Mouse (Mus musculus): ENCODE data around the gene Cpe.
"Not testable (repeated sequence)": the region's sequence is repeated elsewhere in the genome, so short reads cannot be mapped to it uniquely, and the experiment has no call there.

The Cpe gene

GRCm38 (mm10) chr8:64674951-64675585 lies 17.8 kb downstream of the Cpe start:
- no peak for DNase-seq (ENCODE audit: low read depth, low spot score)

DNA sequence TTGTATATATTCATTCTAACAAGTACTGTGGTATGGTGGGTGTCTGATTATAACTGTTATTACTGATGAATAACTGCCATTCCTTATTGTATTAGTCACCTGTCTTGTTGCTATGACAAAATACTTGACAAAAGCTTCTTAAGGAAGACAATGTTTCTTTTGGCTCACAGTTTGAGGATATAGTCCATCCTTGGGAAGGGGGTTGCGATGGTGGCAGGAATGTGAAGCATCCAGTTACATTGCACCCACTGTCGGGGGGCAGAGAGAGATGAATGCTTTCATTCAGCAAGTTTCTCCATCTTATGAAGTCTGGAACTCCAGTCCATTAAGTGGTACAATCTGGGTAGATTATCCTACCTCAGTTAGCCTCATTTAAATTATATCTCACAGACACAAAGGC lies 19.9 kb downstream of the Cpe start:
- DNase-seq (ENCODE audit: low read depth, low spot score) = no peak

DNA sequence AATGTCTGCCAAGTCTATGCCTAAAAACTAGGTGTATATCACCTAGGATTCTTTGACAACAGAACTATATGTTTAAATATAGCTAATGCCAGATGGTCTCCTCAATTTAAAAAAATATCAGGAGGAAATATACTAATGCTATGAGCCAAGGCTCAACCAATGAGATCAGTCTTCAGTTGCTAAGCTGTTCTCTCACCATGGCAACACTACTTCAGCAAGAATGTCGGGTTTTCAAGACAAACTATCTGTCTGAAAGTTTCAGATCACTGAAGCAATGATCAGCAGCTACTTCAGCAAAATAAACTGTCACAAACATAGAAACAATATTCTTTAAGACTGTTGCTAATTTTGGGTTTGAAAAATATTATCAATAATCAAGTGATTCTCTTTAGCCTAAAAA lies 20.9 kb downstream of the Cpe start:
- no peak for DNase-seq (ENCODE audit: low read depth, low spot score)

DNA sequence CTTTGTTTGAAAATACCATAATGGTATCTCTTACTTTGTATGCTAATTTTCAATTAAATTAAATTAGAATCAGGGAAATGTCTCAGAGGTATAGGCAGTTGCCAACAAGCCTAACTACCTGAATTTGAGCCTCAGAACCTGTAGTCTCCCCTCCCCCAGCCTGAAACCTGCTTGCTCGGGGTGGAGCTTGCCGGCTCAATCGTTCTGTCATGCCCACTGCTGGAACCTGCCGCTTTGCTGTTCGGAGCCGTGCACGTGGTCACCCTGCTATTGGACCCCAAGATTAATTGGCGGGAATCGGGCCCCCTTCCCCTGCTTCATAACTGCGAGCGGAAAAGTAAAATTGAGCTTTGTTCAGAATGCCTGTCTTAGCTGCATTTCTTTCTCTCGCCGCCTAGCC lies 26.5 kb downstream of the Cpe start:
- not testable (repeated sequence) for DNase-seq (ENCODE audit: low read depth, low spot score)

GRCm38 (mm10) chr8:64665563-64665962 lies 27.3 kb downstream of the Cpe start:
- no peak for DNase-seq (ENCODE audit: low read depth, low spot score)

DNA sequence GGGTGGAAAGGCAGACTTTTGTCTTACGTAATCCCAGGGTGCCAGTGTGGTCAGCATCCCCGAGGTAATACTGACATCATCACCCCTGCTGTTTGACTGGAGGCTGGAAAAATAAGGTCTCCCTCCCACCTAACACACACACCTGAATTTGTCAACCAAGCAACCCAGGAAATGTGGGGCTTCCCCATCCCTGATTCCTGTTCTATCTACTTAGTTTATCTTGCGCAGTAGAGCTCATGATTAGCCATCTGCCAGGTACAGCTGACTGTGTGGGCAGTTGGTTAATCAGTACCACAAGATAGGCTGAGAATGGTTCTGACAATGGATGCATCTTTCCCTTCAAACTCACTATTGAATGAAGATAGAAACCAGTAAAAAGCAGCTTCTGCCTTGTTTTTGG lies 28.0 kb downstream of the Cpe start:
- no peak for DNase-seq (ENCODE audit: low read depth, low spot score)

GRCm38 (mm10) chr8:64664350-64664749 lies 28.5 kb downstream of the Cpe start:
- no peak for DNase-seq (ENCODE audit: low read depth, low spot score)

DNA sequence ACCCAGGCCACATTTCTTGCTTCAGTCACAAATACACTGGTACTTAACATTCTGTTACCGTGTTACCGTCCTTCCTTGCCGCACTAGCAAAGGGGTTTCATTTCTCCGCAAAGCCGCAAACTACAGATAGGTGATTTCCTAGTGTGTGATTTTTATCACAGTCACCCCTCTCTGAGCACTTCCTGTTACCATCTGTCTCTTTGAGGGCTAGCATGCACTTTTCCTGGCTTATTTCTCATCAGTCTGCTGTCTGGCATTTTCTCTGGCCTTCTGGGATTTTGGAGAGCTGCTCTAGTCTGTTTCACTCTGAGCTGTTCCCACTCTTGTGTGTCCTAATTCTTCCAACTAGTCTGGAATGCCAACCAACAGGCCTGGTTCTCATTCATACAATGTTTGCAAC lies 33.8 kb downstream of the Cpe start:
- no peak for DNase-seq (ENCODE audit: low read depth, low spot score)

- no peak for DNase-seq (ENCODE audit: low read depth, low spot score)
Measured at GRCm38 (mm10) chr8:64657980-64658401, 34.9 kb downstream of the Cpe start.

DNA sequence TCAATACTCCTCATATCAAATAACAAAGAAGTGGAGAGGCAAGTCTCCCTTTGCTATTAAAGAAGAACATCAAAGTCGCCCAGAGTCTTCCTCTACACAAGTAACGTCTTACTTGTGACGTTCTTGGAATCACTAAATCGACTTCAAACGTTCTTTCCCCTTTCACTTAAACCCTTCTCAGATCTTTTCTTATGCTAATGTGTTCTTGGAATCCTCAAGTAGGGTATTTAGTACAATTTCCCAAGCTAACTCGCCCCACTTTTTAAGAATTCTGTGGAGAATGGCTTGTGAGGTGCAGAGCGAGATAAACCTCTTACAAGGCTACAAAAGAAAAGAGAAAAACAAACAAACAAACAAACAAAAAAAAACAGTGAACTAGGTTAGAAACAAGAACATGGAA lies 35.3 kb downstream of the Cpe start:
- DNase-seq (ENCODE audit: low read depth, low spot score) = no peak

GRCm38 (mm10) chr8:64655887-64656286 lies 37.0 kb downstream of the Cpe start:
- DNase-seq (ENCODE audit: low read depth, low spot score) = no peak

GRCm38 (mm10) chr8:64655087-64655486 lies 37.8 kb downstream of the Cpe start:
- DNase-seq (ENCODE audit: low read depth, low spot score) = no peak

- DNase-seq (ENCODE audit: low read depth, low spot score) = no peak
Measured at GRCm38 (mm10) chr8:64652285-64652684, 40.6 kb downstream of the Cpe start.

GRCm38 (mm10) chr8:64648063-64648462 lies 44.8 kb downstream of the Cpe start:
- DNase-seq (ENCODE audit: low read depth, low spot score) = no peak

DNA sequence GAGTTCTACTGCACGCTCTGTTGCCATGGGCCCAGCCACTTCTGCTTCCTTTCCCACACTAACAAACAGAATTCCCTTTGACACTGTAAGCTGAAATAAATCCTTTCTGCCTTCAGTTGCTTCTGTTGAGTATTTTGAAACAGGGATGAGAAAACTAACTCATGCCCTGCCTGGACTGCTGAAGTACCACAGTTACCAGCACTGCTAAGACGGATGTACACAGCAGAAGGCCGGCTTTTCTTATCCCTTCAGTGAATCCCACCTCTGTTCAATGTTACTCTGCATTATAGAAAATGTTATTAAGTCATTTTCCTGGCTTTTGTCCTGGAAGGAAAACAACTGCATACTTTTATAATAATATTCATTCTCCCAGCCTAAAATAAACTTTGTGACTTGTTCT lies 45.7 kb downstream of the Cpe start:
- DNase-seq (ENCODE audit: low read depth, low spot score) = no peak

GRCm38 (mm10) chr8:64646421-64646820 lies 46.4 kb downstream of the Cpe start:
- no peak for DNase-seq (ENCODE audit: low read depth, low spot score)

DNA sequence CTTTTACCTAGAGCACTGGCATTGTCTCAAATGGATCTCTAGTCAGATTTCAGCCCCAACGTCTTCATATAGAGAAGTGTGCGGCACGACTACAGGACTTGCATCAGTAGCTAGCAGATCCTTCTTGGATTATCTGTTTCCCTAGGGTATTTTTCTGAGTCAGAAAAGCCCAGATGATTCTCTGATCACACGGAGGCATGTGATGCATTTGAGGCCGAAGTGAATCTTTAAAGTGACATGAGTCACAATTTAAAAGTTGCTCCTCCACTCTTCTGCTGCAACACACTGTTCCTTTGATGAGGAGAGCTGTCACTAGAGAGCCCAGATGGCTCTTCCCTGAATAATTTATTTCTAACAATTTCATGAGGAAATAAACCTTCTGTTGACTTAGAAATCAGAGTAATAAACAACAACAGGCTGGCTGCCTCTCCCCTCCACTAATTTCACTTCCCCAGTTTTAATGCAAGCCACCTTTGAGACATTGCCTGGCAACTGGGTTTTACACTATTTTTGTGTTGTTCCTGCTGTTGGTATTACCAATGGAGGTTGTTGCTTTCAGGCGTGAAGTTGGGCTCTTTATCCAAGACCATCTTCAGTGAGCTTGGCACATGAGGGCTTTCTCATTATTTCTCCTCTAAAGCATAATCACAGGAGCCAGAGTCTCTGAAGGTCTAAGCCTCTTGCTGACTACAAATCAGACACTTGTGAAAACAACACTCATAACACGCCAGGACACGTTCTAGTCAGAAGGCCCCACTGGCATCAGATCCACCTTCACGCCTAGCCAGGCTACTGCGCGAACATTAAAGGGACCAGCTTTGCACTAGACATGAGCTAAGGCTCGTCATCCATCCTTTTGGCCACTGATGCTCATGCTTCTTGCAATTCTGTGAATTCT lies 48.5 kb downstream of the Cpe start:
- no peak for DNase-seq (ENCODE audit: low read depth, low spot score)

DNA sequence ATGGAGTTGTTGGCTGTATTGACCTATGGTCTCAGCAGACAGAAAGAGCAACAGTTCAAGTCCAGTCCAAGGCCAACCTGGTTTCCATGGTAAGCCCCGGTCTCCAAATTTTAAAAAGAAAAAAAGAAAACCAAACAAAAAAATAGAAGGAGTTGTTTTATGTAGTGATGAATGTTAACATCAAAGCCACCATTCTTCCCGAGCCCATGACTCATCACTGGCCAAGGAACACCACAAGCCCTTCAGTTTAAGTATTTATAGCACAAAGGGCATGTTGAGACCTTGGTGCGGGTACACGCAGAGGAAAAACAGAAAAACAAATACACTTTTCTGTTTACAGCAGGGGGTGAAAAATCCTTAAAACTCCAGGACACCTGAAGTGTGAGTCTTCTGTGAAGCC lies 49.5 kb downstream of the Cpe start:
- DNase-seq (ENCODE audit: low read depth, low spot score) = no peak

DNA sequence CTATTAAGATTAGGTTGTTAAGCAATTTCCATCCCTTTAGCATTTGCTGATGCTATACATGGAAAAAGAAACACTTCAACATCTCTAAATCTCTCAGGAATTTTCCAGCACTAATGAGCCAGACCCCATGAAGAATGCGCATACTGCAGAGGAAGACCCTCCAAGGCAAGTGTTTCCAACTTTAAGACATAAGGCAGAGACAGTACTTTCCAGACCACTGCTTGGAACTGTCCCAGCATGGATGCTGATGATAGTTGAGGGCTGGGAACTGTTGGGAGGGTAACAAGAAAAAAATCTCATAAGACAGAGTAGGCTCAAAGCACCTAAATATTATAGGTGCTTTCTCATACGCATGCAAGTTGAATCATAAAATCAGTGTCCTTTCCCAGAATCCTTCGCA lies 50.1 kb downstream of the Cpe start:
- no peak for DNase-seq (ENCODE audit: low read depth, low spot score)

DNA sequence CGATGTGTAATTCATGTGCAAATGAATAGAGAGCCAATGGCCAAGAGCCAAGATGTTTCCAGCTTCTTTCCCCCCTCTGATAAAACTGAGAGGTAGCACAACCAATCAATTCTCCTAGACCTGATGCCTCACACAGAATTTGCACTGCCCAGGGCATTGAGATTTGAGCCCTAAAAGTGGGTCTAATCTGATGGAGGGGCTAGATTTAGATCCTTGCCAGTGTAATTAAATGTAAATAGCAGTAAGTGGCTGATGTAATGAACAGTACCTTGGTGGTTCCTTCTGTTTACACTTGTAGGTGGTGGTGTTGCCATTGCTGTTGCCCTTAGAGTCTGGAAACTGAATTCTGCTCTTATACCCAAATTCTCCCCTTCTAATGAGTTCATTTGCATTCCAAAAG lies 52.3 kb downstream of the Cpe start:
- DNase-seq (ENCODE audit: low read depth, low spot score) = no peak

DNA sequence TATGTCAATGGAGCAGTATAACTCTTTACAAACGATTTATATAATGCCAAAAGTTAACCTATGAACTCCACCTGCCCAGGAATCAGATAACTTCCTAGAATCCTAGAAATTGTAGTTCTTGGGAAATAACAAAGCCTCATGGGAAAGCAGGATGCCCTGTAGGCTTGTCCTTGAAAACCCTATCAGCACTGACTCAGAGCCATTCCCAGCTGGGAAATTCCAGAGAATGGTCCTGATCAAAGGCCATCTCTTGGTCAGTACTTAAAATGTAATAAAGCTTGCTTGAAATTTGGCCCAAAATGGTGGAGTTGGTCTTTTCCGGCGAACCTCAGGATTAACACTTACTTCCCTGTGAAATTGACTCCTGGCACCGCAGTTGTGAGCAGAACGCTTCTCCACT lies 53.2 kb downstream of the Cpe start:
- DNase-seq (ENCODE audit: low read depth, low spot score) = no peak

- no peak for DNase-seq (ENCODE audit: low read depth, low spot score)
Measured at GRCm38 (mm10) chr8:64634901-64635300, 58.0 kb downstream of the Cpe start.

Measured in brain, embryonic 18.5 days (tissue).